Mouse (Mus musculus): ENCODE results near the gene Wipf3. TPM values are rescaled to one million over a fixed set of nuclear protein-coding genes. Genes with fewer than 3 reads are reported as not detected.

Gene Wipf3
- total and polyA plus RNA-seq, 3 experiments: 0.64 to 1.3 (median 1.2) TPM

GRCm38 (mm10) chr6:54467371-54467770, 38.0 kb downstream of the Wipf3 start:
- Histone ChIP-seq H3K4me1 (ENCODE audit: control insufficient read depth in 1 of 2, insufficient read depth in 2 of 2) (peaks cover 0 to 10% of the 10 kb centered on the region in 2 experiments; a peak in 2 of 4 replicates), H3K9me3 (replicated peaks; ENCODE audit: low read length) (no peaks in the 10 kb centered on the region), H3K36me3 (replicated peaks in 1 of 2; ENCODE audit: control insufficient read depth in 1 of 2, insufficient read depth in 1 of 2, low read length in 1 of 2) (no peaks in the 10 kb centered on the region), H3K4me2 (ENCODE audit: insufficient read depth, low read depth, poor library complexity, severe bottlenecking) (no peak overlapping the region), H3K27ac (ENCODE audit: insufficient read depth, low read depth) (no peak overlapping the region), H3K9ac (ENCODE audit: insufficient read depth, low read depth) (no peak overlapping the region), H3K27me3 (replicated peaks) (no peaks in the 10 kb centered on the region), H3K4me3 (replicated peaks in 1 of 3; ENCODE audit: low read depth in 2 of 3, low read length in 2 of 3, poor library complexity in 1 of 3) (no peak overlapping the region), H3K79me2 (replicated peaks; ENCODE audit: control insufficient read depth, extremely low read depth, insufficient read depth, poor library complexity, severe bottlenecking) (no peaks in the 10 kb centered on the region)
- no peak for DNase-seq (ENCODE audit: extremely low read depth)
- in situ Hi-C loops (cut with MboI; ENCODE audit: low pct_ligation_motif_present, low pct_unique_long_range_greater_than_20kb, low sequenced_read_pairs) (no loop called here), dilution Hi-C loops (cut with MboI; ENCODE audit: extremely low pct_ligation_motif_present, extremely low pct_unique_long_range_greater_than_20kb, low sequenced_read_pairs) (no loop called here)
- TF ChIP-seq POLR2A (IDR thresholded peaks at IDR 0.05; ENCODE audit: low read depth, low read length) (no peak), CTCF (conservative IDR thresholded peaks at IDR 0.05 in 1 of 2, IDR thresholded peaks at IDR 0.05 in 1 of 2; ENCODE audit: low read depth in 2 of 2, low read length in 2 of 2) (no peak)

- H3K4me3 ChIP-seq (replicated peaks in 1 of 3; ENCODE audit: low read depth in 2 of 3, low read length in 2 of 3, poor library complexity in 1 of 3): no peak overlapping the region
- in situ Hi-C loops (cut with MboI; ENCODE audit: low pct_ligation_motif_present, low pct_unique_long_range_greater_than_20kb, low sequenced_read_pairs) (no loop called here), dilution Hi-C loops (cut with MboI; ENCODE audit: extremely low pct_ligation_motif_present, extremely low pct_unique_long_range_greater_than_20kb, low sequenced_read_pairs) (no loop called here)
- no peaks in the 10 kb centered on the region for H3K79me2 ChIP-seq (replicated peaks; ENCODE audit: control insufficient read depth, extremely low read depth, insufficient read depth, poor library complexity, severe bottlenecking)
- DNase-seq (ENCODE audit: extremely low read depth): no peak
- H3K36me3 ChIP-seq (replicated peaks in 1 of 2; ENCODE audit: control insufficient read depth in 1 of 2, insufficient read depth in 1 of 2, low read length in 1 of 2): no peaks in the 10 kb centered on the region
- no peak for TF ChIP-seq MAX (IDR thresholded peaks at IDR 0.05; ENCODE audit: low read length)
- TF ChIP-seq USF1 (IDR thresholded peaks at IDR 0.05; ENCODE audit: low read depth, low read length): no peak
- TF ChIP-seq MEF2A (IDR thresholded peaks at IDR 0.05; ENCODE audit: borderline replicate concordance, low read depth, low read length): no peak
- TF ChIP-seq SMC3 (IDR thresholded peaks at IDR 0.05; ENCODE audit: low read depth, low read length): no peak
- H3K4me1 ChIP-seq (ENCODE audit: control insufficient read depth in 1 of 2, insufficient read depth in 2 of 2): peaks cover 0 to 4% of the 10 kb centered on the region in 2 experiments; a peak in 2 of 4 replicates
- no peaks in the 10 kb centered on the region for H3K9me3 ChIP-seq (replicated peaks; ENCODE audit: low read length)
- H3K27ac ChIP-seq (ENCODE audit: insufficient read depth, low read depth): no peak overlapping the region
- H3K9ac ChIP-seq (ENCODE audit: insufficient read depth, low read depth): no peak overlapping the region
- H3K4me2 ChIP-seq (ENCODE audit: insufficient read depth, low read depth, poor library complexity, severe bottlenecking): no peak overlapping the region
- H3K27me3 ChIP-seq (replicated peaks): no peaks in the 10 kb centered on the region
Observed at GRCm38 (mm10) chr6:54471866-54472265, 42.5 kb downstream of the Wipf3 start.

- Histone ChIP-seq H3K79me2 (replicated peaks; ENCODE audit: control insufficient read depth, extremely low read depth, insufficient read depth, poor library complexity, severe bottlenecking) (no peaks in the 10 kb centered on the region), H3K4me3 (replicated peaks in 1 of 3; ENCODE audit: low read depth in 2 of 3, low read length in 2 of 3, poor library complexity in 1 of 3) (no peak overlapping the region), H3K9ac (ENCODE audit: insufficient read depth, low read depth) (no peak overlapping the region), H3K27ac (ENCODE audit: insufficient read depth, low read depth) (no peak overlapping the region), H3K36me3 (replicated peaks in 1 of 2; ENCODE audit: control insufficient read depth in 1 of 2, insufficient read depth in 1 of 2, low read length in 1 of 2) (no peaks in the 10 kb centered on the region), H3K4me1 (ENCODE audit: control insufficient read depth in 1 of 2, insufficient read depth in 2 of 2) (no peaks in the 10 kb centered on the region), H3K27me3 (replicated peaks) (no peaks in the 10 kb centered on the region), H3K4me2 (ENCODE audit: insufficient read depth, low read depth, poor library complexity, severe bottlenecking) (no peak overlapping the region), H3K9me3 (replicated peaks; ENCODE audit: low read length) (no peaks in the 10 kb centered on the region)
- no peak for DNase-seq (ENCODE audit: extremely low read depth)
- dilution Hi-C loops (cut with MboI; ENCODE audit: extremely low pct_ligation_motif_present, extremely low pct_unique_long_range_greater_than_20kb, low sequenced_read_pairs): no loop called here
- TF ChIP-seq NELFE (IDR thresholded peaks at IDR 0.05; ENCODE audit: low read depth, low read length) (no peak), MEF2A (IDR thresholded peaks at IDR 0.05; ENCODE audit: borderline replicate concordance, low read depth, low read length) (no peak), ZC3H11A (IDR thresholded peaks at IDR 0.05; ENCODE audit: low read depth, low read length) (no peak), POLR2AphosphoS2 (IDR thresholded peaks at IDR 0.05; ENCODE audit: low read depth, low read length) (no peak)
- in situ Hi-C loops (cut with MboI; ENCODE audit: low pct_ligation_motif_present, low pct_unique_long_range_greater_than_20kb, low sequenced_read_pairs): no loop called here
Observed at GRCm38 (mm10) chr6:54472846-54473715, 43.7 kb downstream of the Wipf3 start.
